Mouse (Mus musculus): ENCODE data around the gene Mgat5. TPM values are rescaled to one million over a fixed set of nuclear protein-coding genes. Genes with fewer than 3 reads are reported as not detected.

The Mgat5 gene
- polyA plus RNA-seq, 1 experiment from 2014 or later: 16.0 TPM

- Histone ChIP-seq H3K9me3 (replicated peaks; ENCODE audit: control insufficient read depth, low read length, poor library complexity, severe bottlenecking) (no peaks in the 10 kb centered on the region), H3K27me3 (ENCODE audit: control insufficient read depth, insufficient read depth, low read depth, low read length) (no peaks in the 10 kb centered on the region), H3K4me2 (ENCODE audit: low read length) (no peak overlapping the region), H3K27ac (ENCODE audit: low read length) (no peak overlapping the region), H3K9ac (ENCODE audit: low read depth, low read length) (no peak overlapping the region), H3K4me3 (ENCODE audit: low read depth, low read length) (no peak overlapping the region), H3K36me3 (ENCODE audit: control insufficient read depth, insufficient read depth, low read length) (no peaks in the 10 kb centered on the region), H3K4me1 (ENCODE audit: control insufficient read depth, insufficient read depth, low read length) (0 out of 2 replicates have a peak, but pooled peaks cover 3% of the 10 kb centered on the region)
- no peak for ATAC-seq
- WGBS: 56% methylated on average over 5 of the region's 5 CpGs
These were observed 117.5 kb downstream of the Mgat5 start for GRCm38 (mm10) chr1:127322169-127322805.

DNA sequence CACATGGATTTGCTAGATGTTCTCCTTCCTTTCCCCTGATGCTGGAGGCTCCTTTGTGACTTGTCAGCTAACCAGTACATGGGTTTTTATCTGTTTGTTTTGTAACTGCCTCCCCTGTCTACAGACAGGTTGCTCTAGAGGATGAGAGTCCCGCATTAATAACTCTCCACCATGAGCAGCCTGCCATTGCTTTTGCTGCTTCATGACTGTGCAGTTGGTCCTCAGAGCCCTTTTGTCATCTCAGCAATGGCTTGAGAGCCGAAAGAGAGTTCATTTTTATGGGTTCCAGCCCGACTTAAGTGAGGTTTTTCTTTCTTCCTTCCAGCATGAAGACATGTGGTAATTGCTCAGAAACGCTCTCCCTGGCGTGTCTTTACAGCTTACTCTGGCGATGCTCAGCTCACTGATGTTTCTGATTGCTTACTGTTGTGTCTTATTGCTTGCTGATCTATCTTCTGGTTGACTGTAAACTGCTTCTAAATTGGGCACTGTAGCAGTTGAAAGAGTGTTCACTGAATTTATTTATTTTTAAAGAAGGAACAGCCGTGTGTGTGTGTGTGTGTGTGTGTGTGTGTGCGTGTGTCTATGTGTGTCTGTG is 120.9 kb downstream of the Mgat5 start:
- Histone ChIP-seq H3K4me2 (ENCODE audit: low read length) (no peak overlapping the region), H3K27ac (ENCODE audit: low read length) (no peak overlapping the region), H3K4me3 (ENCODE audit: low read depth, low read length) (no peak overlapping the region), H3K4me1 (ENCODE audit: control insufficient read depth, insufficient read depth, low read length) (0 out of 2 replicates have a peak, but pooled peaks cover 3% of the 10 kb centered on the region), H3K9me3 (replicated peaks; ENCODE audit: control insufficient read depth, low read length, poor library complexity, severe bottlenecking) (no peaks in the 10 kb centered on the region), H3K9ac (ENCODE audit: low read depth, low read length) (no peak overlapping the region), H3K27me3 (ENCODE audit: control insufficient read depth, insufficient read depth, low read depth, low read length) (no peaks in the 10 kb centered on the region), H3K36me3 (ENCODE audit: control insufficient read depth, insufficient read depth, low read length) (no peaks in the 10 kb centered on the region)
- 71% methylated on average over 8 of the region's 8 CpGs for WGBS
- no peak for ATAC-seq

GRCm38 (mm10) chr1:127327773-127328172 is 123.0 kb downstream of the Mgat5 start:
- ATAC-seq: no peak
- Histone ChIP-seq H3K4me2 (ENCODE audit: low read length) (no peak overlapping the region), H3K27ac (ENCODE audit: low read length) (no peak overlapping the region), H3K9ac (ENCODE audit: low read depth, low read length) (no peak overlapping the region), H3K4me3 (ENCODE audit: low read depth, low read length) (no peak overlapping the region), H3K36me3 (ENCODE audit: control insufficient read depth, insufficient read depth, low read length) (no peaks in the 10 kb centered on the region), H3K4me1 (ENCODE audit: control insufficient read depth, insufficient read depth, low read length) (no peaks in the 10 kb centered on the region), H3K27me3 (ENCODE audit: control insufficient read depth, insufficient read depth, low read depth, low read length) (no peaks in the 10 kb centered on the region), H3K9me3 (replicated peaks; ENCODE audit: control insufficient read depth, low read length, poor library complexity, severe bottlenecking) (no peaks in the 10 kb centered on the region)
- 77% methylated on average over 6 of the region's 6 CpGs for WGBS

DNA sequence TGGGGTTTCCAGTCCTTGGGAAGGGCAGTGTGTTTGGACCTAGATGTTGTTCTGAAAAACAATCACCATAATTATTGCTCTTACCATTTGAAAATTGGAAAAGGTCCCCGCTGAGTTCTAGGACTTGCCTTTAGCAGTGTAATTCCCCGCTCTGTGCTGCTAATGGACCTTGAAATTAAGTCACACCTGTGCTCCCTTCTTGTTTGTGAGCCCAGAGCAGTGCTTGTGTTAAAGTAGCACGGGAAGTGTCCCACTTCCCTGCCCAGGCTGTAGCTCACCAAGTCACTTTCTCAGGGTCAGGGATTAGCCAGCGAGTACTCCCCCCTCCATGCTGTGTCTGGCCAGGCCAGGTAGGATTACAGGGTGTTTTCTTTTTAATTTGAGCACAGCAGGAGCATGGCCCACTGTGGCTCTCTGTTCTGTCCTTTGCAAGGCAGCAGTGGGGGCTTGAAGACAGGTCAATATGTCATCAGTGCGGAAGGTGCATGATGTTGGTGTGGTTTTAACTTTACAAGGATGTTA is 123.6 kb downstream of the Mgat5 start:
- no peak overlapping the region for H3K4me2 ChIP-seq (ENCODE audit: low read length)
- no peaks in the 10 kb centered on the region for H3K4me1 ChIP-seq (ENCODE audit: control insufficient read depth, insufficient read depth, low read length)
- no peak overlapping the region for H3K4me3 ChIP-seq (ENCODE audit: low read depth, low read length)
- 32% methylated on average over 5 of the region's 5 CpGs for WGBS
- H3K9ac ChIP-seq (ENCODE audit: low read depth, low read length): no peak overlapping the region
- no peaks in the 10 kb centered on the region for H3K36me3 ChIP-seq (ENCODE audit: control insufficient read depth, insufficient read depth, low read length)
- H3K27ac ChIP-seq (ENCODE audit: low read length): no peak overlapping the region
- ATAC-seq: no peak
- H3K27me3 ChIP-seq (ENCODE audit: control insufficient read depth, insufficient read depth, low read depth, low read length): no peaks in the 10 kb centered on the region
- H3K9me3 ChIP-seq (replicated peaks; ENCODE audit: control insufficient read depth, low read length, poor library complexity, severe bottlenecking): no peaks in the 10 kb centered on the region

DNA sequence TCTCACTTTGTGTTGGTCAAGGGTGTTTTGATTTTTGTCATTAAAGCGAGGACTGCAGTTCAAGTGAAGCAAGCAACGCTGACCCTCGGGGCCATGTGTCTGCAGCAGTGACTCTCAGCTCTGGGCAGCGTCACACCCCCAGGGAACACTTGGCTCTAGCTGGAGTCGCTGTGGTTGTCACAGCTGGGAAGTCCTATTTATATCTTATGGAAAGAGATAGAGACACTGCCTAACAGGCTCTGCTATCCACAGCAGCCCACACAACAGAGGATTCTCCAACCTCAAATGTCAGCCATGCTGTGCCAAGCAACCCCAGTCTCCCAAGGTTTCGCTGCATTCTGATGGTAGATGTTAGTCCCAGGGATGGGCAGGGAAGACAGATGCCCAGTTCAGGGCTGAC is 125.0 kb downstream of the Mgat5 start:
- no peak overlapping the region for H3K9ac ChIP-seq (ENCODE audit: low read depth, low read length)
- H3K4me2 ChIP-seq (ENCODE audit: low read length): no peak overlapping the region
- H3K4me1 ChIP-seq (ENCODE audit: control insufficient read depth, insufficient read depth, low read length): no peaks in the 10 kb centered on the region
- H3K4me3 ChIP-seq (ENCODE audit: low read depth, low read length): no peak overlapping the region
- no peaks in the 10 kb centered on the region for H3K27me3 ChIP-seq (ENCODE audit: control insufficient read depth, insufficient read depth, low read depth, low read length)
- no peak overlapping the region for H3K27ac ChIP-seq (ENCODE audit: low read length)
- 85% methylated on average over 6 of the region's 6 CpGs for WGBS
- H3K9me3 ChIP-seq (replicated peaks; ENCODE audit: control insufficient read depth, low read length, poor library complexity, severe bottlenecking): no peaks in the 10 kb centered on the region
- no peaks in the 10 kb centered on the region for H3K36me3 ChIP-seq (ENCODE audit: control insufficient read depth, insufficient read depth, low read length)
- no peak for ATAC-seq

- ATAC-seq: no peak
- H3K4me1 ChIP-seq (ENCODE audit: control insufficient read depth, insufficient read depth, low read length): peaks cover 8% of the 10 kb centered on the region
- WGBS: 86% methylated on average over 10 of the region's 10 CpGs
These were observed 132.9 kb downstream of the Mgat5 start for GRCm38 (mm10) chr1:127337740-127338139.

DNA sequence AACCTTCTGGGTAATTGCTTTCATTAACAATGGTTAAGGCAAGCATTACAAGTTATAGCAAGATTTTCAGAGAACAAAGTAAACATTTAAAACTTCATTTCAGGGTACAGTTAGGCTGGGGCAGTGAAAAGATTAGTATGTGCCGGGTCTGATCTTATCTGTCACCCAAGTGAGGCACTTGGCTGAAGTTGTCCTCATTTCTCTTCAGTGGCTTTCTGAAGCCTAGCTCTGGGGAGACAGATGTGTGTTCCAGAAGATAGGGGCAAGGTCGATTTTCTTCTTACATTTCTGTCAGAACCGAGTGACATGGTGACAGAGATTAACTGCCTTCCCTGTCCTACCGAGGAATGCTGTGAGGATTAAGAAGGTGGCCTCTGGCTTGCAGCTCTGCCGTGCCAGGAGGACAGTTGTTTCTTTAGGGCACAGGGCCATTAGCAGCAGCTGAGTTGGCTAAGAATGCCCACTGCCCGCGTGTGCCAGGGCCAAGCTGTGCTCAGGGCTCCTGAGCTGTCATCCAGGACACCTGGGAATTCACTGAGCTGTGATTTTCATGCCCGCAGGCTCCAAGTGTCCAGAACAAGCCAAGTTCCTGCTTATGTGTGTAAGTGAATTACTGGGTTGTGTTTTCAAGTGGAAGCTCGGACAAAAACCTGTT is 134.1 kb downstream of the Mgat5 start:
- no peak overlapping the region for H3K4me3 ChIP-seq (ENCODE audit: low read depth, low read length)
- H3K4me1 ChIP-seq (ENCODE audit: control insufficient read depth, insufficient read depth, low read length): peaks cover 8% of the 10 kb centered on the region
- H3K4me2 ChIP-seq (ENCODE audit: low read length): no peak overlapping the region
- no peak overlapping the region for H3K9ac ChIP-seq (ENCODE audit: low read depth, low read length)
- ATAC-seq: peak; percentile 17
- WGBS: 52% methylated on average over 9 of the region's 9 CpGs
- no peaks in the 10 kb centered on the region for H3K36me3 ChIP-seq (ENCODE audit: control insufficient read depth, insufficient read depth, low read length)
- no peaks in the 10 kb centered on the region for H3K27me3 ChIP-seq (ENCODE audit: control insufficient read depth, insufficient read depth, low read depth, low read length)
- H3K9me3 ChIP-seq (replicated peaks; ENCODE audit: control insufficient read depth, low read length, poor library complexity, severe bottlenecking): no peaks in the 10 kb centered on the region
- H3K27ac ChIP-seq (ENCODE audit: low read length): no peak overlapping the region

More at GRCm38 (mm10) chr1:127337740-127338139, 132.9 kb downstream of the Mgat5 start:
- Histone ChIP-seq H3K4me2 (ENCODE audit: low read length) (no peak overlapping the region), H3K9ac (ENCODE audit: low read depth, low read length) (no peak overlapping the region), H3K36me3 (ENCODE audit: control insufficient read depth, insufficient read depth, low read length) (no peaks in the 10 kb centered on the region), H3K9me3 (replicated peaks; ENCODE audit: control insufficient read depth, low read length, poor library complexity, severe bottlenecking) (no peaks in the 10 kb centered on the region), H3K27me3 (ENCODE audit: control insufficient read depth, insufficient read depth, low read depth, low read length) (no peaks in the 10 kb centered on the region), H3K27ac (ENCODE audit: low read length) (no peak overlapping the region), H3K4me3 (ENCODE audit: low read depth, low read length) (no peak overlapping the region)

GRCm38 (mm10) chr1:127340296-127340695 is 135.5 kb downstream of the Mgat5 start:
- no peak for ATAC-seq
- H3K27me3 ChIP-seq (ENCODE audit: control insufficient read depth, insufficient read depth, low read depth, low read length): no peaks in the 10 kb centered on the region
- H3K36me3 ChIP-seq (ENCODE audit: control insufficient read depth, insufficient read depth, low read length): no peaks in the 10 kb centered on the region
- H3K27ac ChIP-seq (ENCODE audit: low read length): no peak overlapping the region
- WGBS: 87% methylated on average over 9 of the region's 9 CpGs
- H3K4me3 ChIP-seq (ENCODE audit: low read depth, low read length): no peak overlapping the region
- no peak overlapping the region for H3K4me2 ChIP-seq (ENCODE audit: low read length)
- H3K9me3 ChIP-seq (replicated peaks; ENCODE audit: control insufficient read depth, low read length, poor library complexity, severe bottlenecking): no peaks in the 10 kb centered on the region
- H3K4me1 ChIP-seq (ENCODE audit: control insufficient read depth, insufficient read depth, low read length): peaks cover 8% of the 10 kb centered on the region
- H3K9ac ChIP-seq (ENCODE audit: low read depth, low read length): no peak overlapping the region

GRCm38 (mm10) chr1:127344913-127345312 is 140.1 kb downstream of the Mgat5 start:
- Histone ChIP-seq H3K9me3 (replicated peaks; ENCODE audit: control insufficient read depth, low read length, poor library complexity, severe bottlenecking) (no peaks in the 10 kb centered on the region), H3K27ac (ENCODE audit: low read length) (no peak overlapping the region), H3K36me3 (ENCODE audit: control insufficient read depth, insufficient read depth, low read length) (no peaks in the 10 kb centered on the region), H3K4me3 (ENCODE audit: low read depth, low read length) (no peak overlapping the region), H3K4me2 (ENCODE audit: low read length) (no peak overlapping the region), H3K9ac (ENCODE audit: low read depth, low read length) (no peak overlapping the region), H3K4me1 (ENCODE audit: control insufficient read depth, insufficient read depth, low read length) (no peaks in the 10 kb centered on the region), H3K27me3 (ENCODE audit: control insufficient read depth, insufficient read depth, low read depth, low read length) (no peaks in the 10 kb centered on the region)
- ATAC-seq: no peak
- 76% methylated on average over 9 of the region's 9 CpGs for WGBS
